26 mouse cellular contexts compared by ENCODE assay signal in the genomic region with DNA sequence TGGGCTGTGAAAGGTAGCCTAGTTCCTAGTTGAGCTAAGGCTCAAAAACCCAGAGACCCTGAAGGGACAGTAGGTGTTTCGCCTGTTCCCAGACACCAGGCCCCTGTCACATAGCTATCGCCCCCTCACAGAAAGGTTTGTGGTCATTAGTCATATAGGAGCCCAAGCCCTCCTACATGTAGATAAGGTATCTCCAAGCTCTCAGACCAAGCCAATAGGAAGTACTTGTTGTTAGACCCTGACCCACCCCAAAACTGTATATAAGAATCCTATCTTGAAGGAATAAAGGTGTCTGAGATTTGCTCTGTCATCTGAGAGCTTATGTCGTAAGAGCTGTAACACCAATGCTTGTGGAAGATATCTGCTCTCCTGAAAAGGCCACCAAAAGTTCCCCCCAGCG.
DNase-seq lines count a peak whose midpoint lies in the region; ATAC-seq lines count a peak whose summit lies in the region.
"Had no signal": no experiment of that assay in that cellular context is flagged by ENCODE, and none has a peak within 500 bp of the region (broad histone marks: within the 10 kb centered on the region; RNA-seq: fewer than 3 reads in every experiment).

No protein-coding gene starts in this region.

- H3K9ac ChIP-seq in liver, embryonic 12.5 days, result no peak overlapping the region
- H3K9ac ChIP-seq: embryonic facial prominence, embryonic 12.5 days; embryonic facial prominence, embryonic 15.5 days; forebrain, postnatal 0 days; heart, embryonic 13.5 days; hindbrain, embryonic 14.5 days had no signal

- H3K36me3 ChIP-seq in heart, embryonic 10.5 days, result no peaks in the 10 kb centered on the region
- H3K36me3 ChIP-seq in liver, embryonic 12.5 days, result no peaks in the 10 kb centered on the region
- H3K36me3 ChIP-seq: embryonic facial prominence, embryonic 12.5 days; embryonic facial prominence, embryonic 15.5 days; heart, embryonic 13.5 days had no signal

- no peak overlapping the region for H3K4me3 ChIP-seq in heart, embryonic 10.5 days
- no peak overlapping the region for H3K4me3 ChIP-seq in liver, embryonic 12.5 days
- H3K4me3 ChIP-seq: embryonic facial prominence, embryonic 12.5 days; embryonic facial prominence, embryonic 15.5 days; gastrocnemius, adult 2 months; heart, embryonic 13.5 days had no signal

- DNase-seq in heart, embryonic 10.5 days (ENCODE audit: low spot score), result no peak
- DNase-seq in heart, adult 18-20 months, result no peak
- DNase-seq in liver, result no peak
- no peak for DNase-seq in testis, postnatal 14 days (ENCODE audit: low spot score)
- DNase-seq: adrenal gland, adult 2 months; adrenal gland, postnatal 14 days; cerebellum, adult 11-12 months; cerebellum, adult 8-10 months; cerebellum, postnatal 25 days; forebrain, postnatal 0 days; gastrocnemius, adult 2 months; gastrocnemius, postnatal 14 days; heart, adult 11 months; heart, postnatal 14 days; heart, postnatal 4 days had no signal

- peak; percentile 59 for ATAC-seq in liver, embryonic 12.5 days
- ATAC-seq in megakaryocyte progenitor cell, adult 5-6 weeks (replicated peaks; ENCODE audit: poor library complexity), result peak; percentile 20; the same call in 1 of the 2 replicates
- ATAC-seq in inflammation-experienced regulatory T-cells, adult 6 months, result no peak
- ATAC-seq: CD4-positive, CD25-positive, alpha-beta regulatory T cell, adult 4 months; forebrain, embryonic 14.5 days; forebrain, postnatal 0 days; hindbrain, postnatal 0 days; intestine, embryonic 16.5 days had no signal

- peaks cover 23% of the 10 kb centered on the region for H3K4me1 ChIP-seq in heart, embryonic 10.5 days
- H3K4me1 ChIP-seq in liver, embryonic 12.5 days, result peaks cover 15% of the 10 kb centered on the region

- H3K27me3 ChIP-seq in heart, embryonic 10.5 days (ENCODE audit: insufficient read depth, poor library complexity, severe bottlenecking), result no peaks in the 10 kb centered on the region
- H3K27me3 ChIP-seq in liver, embryonic 12.5 days (replicated peaks), result peaks cover 11% of the 10 kb centered on the region; the same call in 1 of the 2 replicates
- H3K27me3 ChIP-seq: embryonic facial prominence, embryonic 12.5 days; embryonic facial prominence, embryonic 15.5 days; heart, embryonic 13.5 days had no signal

- no peaks in the 10 kb centered on the region for H3K9me3 ChIP-seq in heart, embryonic 10.5 days
- no peaks in the 10 kb centered on the region for H3K9me3 ChIP-seq in liver, embryonic 12.5 days (replicated peaks)
- H3K9me3 ChIP-seq: embryonic facial prominence, embryonic 12.5 days; embryonic facial prominence, embryonic 15.5 days; heart, embryonic 13.5 days had no signal

- no peak overlapping the region for H3K4me2 ChIP-seq in liver, embryonic 12.5 days
- H3K4me2 ChIP-seq: embryonic facial prominence, embryonic 12.5 days; embryonic facial prominence, embryonic 15.5 days; heart, embryonic 13.5 days; hindbrain, embryonic 14.5 days had no signal

- WGBS in heart, embryonic 10.5 days, result 51% methylated on average over 4 of the region's 4 CpGs
- WGBS in liver, embryonic 12.5 days (ENCODE audit: insufficient replicate concordance), result 25% methylated on average over 4 of the region's 4 CpGs

- H3K27ac ChIP-seq in heart, embryonic 10.5 days, result peak overlapping the region; percentile 22; the same call in 1 of the 2 replicates
- no peak overlapping the region for H3K27ac ChIP-seq in liver, embryonic 12.5 days
- H3K27ac ChIP-seq: embryonic facial prominence, embryonic 12.5 days; embryonic facial prominence, embryonic 15.5 days; gastrocnemius, adult 2 months; heart, embryonic 13.5 days; hindbrain, embryonic 14.5 days; hindbrain, postnatal 0 days had no signal
